Mouse (Mus musculus): ENCODE data around the gene Ccnj. TPM values are rescaled to one million over a fixed set of nuclear protein-coding genes. Genes with fewer than 3 reads are reported as not detected.

Gene Ccnj
- total and polyA plus RNA-seq, 3 experiments, result 4.3 to 8.6 (median 4.7) TPM

DNA sequence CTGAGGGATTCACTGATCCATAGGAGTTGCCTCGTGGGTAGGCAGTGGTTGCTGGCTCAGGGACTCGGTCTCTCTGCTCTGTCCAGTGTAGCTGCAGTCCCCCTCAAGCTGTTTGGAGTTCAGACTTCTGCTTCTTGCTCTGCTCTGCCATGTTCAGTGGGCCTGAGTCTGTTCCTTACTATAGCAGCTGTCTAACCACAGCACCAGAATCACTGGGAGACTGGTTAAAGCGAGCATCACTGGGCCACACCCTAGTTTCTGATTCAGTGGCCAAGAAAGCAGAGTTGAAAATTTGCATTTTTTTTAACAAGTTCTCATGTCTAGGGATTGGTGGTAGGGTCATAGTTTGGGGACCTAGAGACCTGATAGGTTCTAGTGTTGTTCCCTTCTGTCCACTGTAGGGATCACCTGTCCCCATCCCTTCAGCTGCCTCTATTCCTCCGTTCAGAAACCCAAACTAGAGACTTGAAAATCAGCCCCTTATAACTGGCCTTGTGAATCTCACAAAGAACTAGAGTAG is 9.7 kb upstream of the Ccnj start (continued):
- no peak for TF ChIP-seq E2F4 (IDR thresholded peaks at IDR 0.05; ENCODE audit: insufficient replicate concordance, low read depth, low read length)
- no peak for TF ChIP-seq POLR2AphosphoS2 (IDR thresholded peaks at IDR 0.05; ENCODE audit: low read depth, low read length)
- no peak for TF ChIP-seq MYC (IDR thresholded peaks at IDR 0.05; ENCODE audit: low read depth, low read length)
- TF ChIP-seq CHD1 (IDR thresholded peaks at IDR 0.05; ENCODE audit: low read depth, low read length), result no peak

- H3K9ac ChIP-seq (ENCODE audit: insufficient read depth, low read depth), result no peak overlapping the region
- dilution Hi-C loops (cut with MboI; ENCODE audit: extremely low pct_ligation_motif_present, extremely low pct_unique_long_range_greater_than_20kb, low sequenced_read_pairs), result no loop called here
- TF ChIP-seq MYC (IDR thresholded peaks at IDR 0.05; ENCODE audit: low read depth, low read length) (no peak), NRF1 (IDR thresholded peaks at IDR 0.05; ENCODE audit: low read depth, low read length) (no peak), RAD21 (IDR thresholded peaks at IDR 0.05; ENCODE audit: low read depth, low read length) (no peak)
Measured at GRCm38 (mm10) chr19:40825636-40826035, 5.4 kb upstream of the Ccnj start.

GRCm38 (mm10) chr19:40826735-40827134 is 4.3 kb upstream of the Ccnj start:
- no peaks in the 10 kb centered on the region for H3K9me3 ChIP-seq (replicated peaks; ENCODE audit: low read length)
- in situ Hi-C loops (cut with MboI; ENCODE audit: low pct_ligation_motif_present, low pct_unique_long_range_greater_than_20kb, low sequenced_read_pairs), result no loop called here
- no peaks in the 10 kb centered on the region for H3K27me3 ChIP-seq (replicated peaks)
- no peak overlapping the region for H3K9ac ChIP-seq (ENCODE audit: insufficient read depth, low read depth)
- no peak for DNase-seq (ENCODE audit: extremely low read depth)
- no peak overlapping the region for H3K4me2 ChIP-seq (ENCODE audit: insufficient read depth, low read depth, poor library complexity, severe bottlenecking)
- TF ChIP-seq POLR2AphosphoS2 (IDR thresholded peaks at IDR 0.05; ENCODE audit: low read depth, low read length), result no peak
- no peak for TF ChIP-seq IRF4 (IDR thresholded peaks at IDR 0.05; ENCODE audit: low read depth, low read length)
- no peak for TF ChIP-seq NRF1 (IDR thresholded peaks at IDR 0.05; ENCODE audit: low read depth, low read length)
- no peak for TF ChIP-seq ZC3H11A (IDR thresholded peaks at IDR 0.05; ENCODE audit: low read depth, low read length)
- no peak for TF ChIP-seq RCOR1 (conservative IDR thresholded peaks at IDR 0.05; ENCODE audit: low read depth, low read length)
- no peak for TF ChIP-seq BHLHE40 (IDR thresholded peaks at IDR 0.05; ENCODE audit: low read depth, low read length)
- TF ChIP-seq TBP (conservative IDR thresholded peaks at IDR 0.05; ENCODE audit: low read depth, low read length), result no peak
- H3K36me3 ChIP-seq (replicated peaks in 1 of 2; ENCODE audit: control insufficient read depth in 1 of 2, insufficient read depth in 1 of 2, low read length in 1 of 2), result no peaks in the 10 kb centered on the region
- H3K79me2 ChIP-seq (replicated peaks; ENCODE audit: control insufficient read depth, extremely low read depth, insufficient read depth, poor library complexity, severe bottlenecking), result no peaks in the 10 kb centered on the region
- no peak overlapping the region for H3K4me3 ChIP-seq (replicated peaks in 1 of 3; ENCODE audit: low read depth in 2 of 3, low read length in 2 of 3, poor library complexity in 1 of 3)
- H3K4me1 ChIP-seq (ENCODE audit: control insufficient read depth in 1 of 2, insufficient read depth in 2 of 2), result peaks cover 3 to 17% of the 10 kb centered on the region in 2 experiments; a peak in 3 of 4 replicates
- dilution Hi-C loops (cut with MboI; ENCODE audit: extremely low pct_ligation_motif_present, extremely low pct_unique_long_range_greater_than_20kb, low sequenced_read_pairs), result no loop called here
- no peak overlapping the region for H3K27ac ChIP-seq (ENCODE audit: insufficient read depth, low read depth)

More at GRCm38 (mm10) chr19:40825636-40826035, 5.4 kb upstream of the Ccnj start:
- Histone ChIP-seq H3K4me3 (replicated peaks in 1 of 3; ENCODE audit: low read depth in 2 of 3, low read length in 2 of 3, poor library complexity in 1 of 3) (no peak overlapping the region), H3K27ac (ENCODE audit: insufficient read depth, low read depth) (no peak overlapping the region), H3K36me3 (replicated peaks in 1 of 2; ENCODE audit: control insufficient read depth in 1 of 2, insufficient read depth in 1 of 2, low read length in 1 of 2) (no peaks in the 10 kb centered on the region), H3K9me3 (replicated peaks; ENCODE audit: low read length) (no peaks in the 10 kb centered on the region), H3K4me1 (ENCODE audit: control insufficient read depth in 1 of 2, insufficient read depth in 2 of 2) (peaks cover 6 to 27% of the 10 kb centered on the region in 2 experiments), H3K79me2 (replicated peaks; ENCODE audit: control insufficient read depth, extremely low read depth, insufficient read depth, poor library complexity, severe bottlenecking) (no peaks in the 10 kb centered on the region), H3K27me3 (replicated peaks) (no peaks in the 10 kb centered on the region), H3K4me2 (ENCODE audit: insufficient read depth, low read depth, poor library complexity, severe bottlenecking) (peak overlapping the region; percentile 79)
- DNase-seq (ENCODE audit: extremely low read depth), result no peak
- in situ Hi-C loops (cut with MboI; ENCODE audit: low pct_ligation_motif_present, low pct_unique_long_range_greater_than_20kb, low sequenced_read_pairs), result no loop called here
